Mouse (Mus musculus) limb, embryonic 14.5 days (tissue): Measurements from ENCODE around the gene Magi2. TPM values are rescaled to one million over a fixed set of nuclear protein-coding genes. Genes with fewer than 3 reads are reported as not detected.

Experiments
- ATAC-seq: fragments of 200-750 bp; cut with Nextera tagmentation; 2 replicates; pipeline ENCODE4 v1.8.0; 2017; ENCODE audit warnings: low read depth, moderate number of reproducible peaks, moderate TSS enrichment; ENCODE audit not compliant: low FRiP score
- DNase-seq: peaks from one replicate; pipeline ENCODE4 v3.0.0-alpha.2; 2015; ENCODE audit warnings: low spot score
- H3K27ac ChIP-seq: fragments of 300-500 bp; sonication (generic); replicated peaks from 2 replicates; pipeline ENCODE4 v1.5.1; 2014; ENCODE audit warnings: low read depth, mild to moderate bottlenecking, low read length, moderate library complexity, mixed read lengths
- H3K27me3 ChIP-seq: fragments of 300-500 bp; sonication (generic); 2 replicates; pipeline ENCODE4 v1.6.1; 2014; ENCODE audit warnings: low read length, mixed read lengths; ENCODE audit not compliant: control insufficient read depth, insufficient read depth
- H3K36me3 ChIP-seq: fragments of 300-500 bp; sonication (generic); 2 replicates; pipeline ENCODE4 v1.6.1; 2014; ENCODE audit warnings: mild to moderate bottlenecking, low read length, moderate library complexity, mixed read lengths; ENCODE audit not compliant: control insufficient read depth, insufficient read depth
- H3K4me1 ChIP-seq: fragments of 300-500 bp; sonication (generic); 2 replicates; pipeline ENCODE4 v1.6.1; 2014; ENCODE audit warnings: antibody characterized with exemption, low read length, mixed read lengths; ENCODE audit not compliant: control insufficient read depth, insufficient read depth
- H3K4me2 ChIP-seq: fragments of 300-500 bp; sonication (generic); replicated peaks from 2 replicates; pipeline ENCODE4 v1.6.1; 2014; ENCODE audit warnings: low read depth, mild to moderate bottlenecking, low read length, moderate library complexity; ENCODE audit not compliant: severe bottlenecking
- H3K4me3 ChIP-seq: fragments of 300-500 bp; sonication (generic); replicated peaks from 2 replicates; pipeline ENCODE4 v1.5.1; 2014; ENCODE audit warnings: low read length
- H3K9ac ChIP-seq: fragments of 300-500 bp; sonication (generic); 2 replicates; pipeline ENCODE4 v1.6.1; 2014; ENCODE audit warnings: mild to moderate bottlenecking, low read depth, low read length, moderate library complexity; ENCODE audit not compliant: severe bottlenecking
- H3K9me3 ChIP-seq: fragments of 300-500 bp; sonication (generic); 2 replicates; pipeline ENCODE4 v1.6.1; 2016; ENCODE audit warnings: low read length; ENCODE audit not compliant: control insufficient read depth
- POLR2A ChIP-seq: fragments of 200-500 bp; IDR thresholded peaks from 2 replicates; pipeline ENCODE4 v1.8.0; 2012; ENCODE audit warnings: inconsistent platforms, mild to moderate bottlenecking, moderate library complexity, borderline replicate concordance; ENCODE audit not compliant: insufficient read depth, insufficient read length; ENCODE audit errors: extremely low read depth
- WGBS: fragments of 180-500 bp; shearing (Covaris S2); extraction: QIAGEN DNeasy Blood & Tissue Kit; methylation state at CpG from one replicate; pipeline ENCODE4 v1.1.7; 2014; 5-methylcytosine and 5-hydroxymethylcytosine counted together
- polyA plus RNA-seq, 2 experiments: library from polyadenylated mRNA; depleted of rRNA in 1 of 2; stranded (reverse) in 1 of 2; unstranded in 1 of 2; fragments of >200 nt; fragmentation: Nextera tagmentation in 1 of 2; extraction: Ambion mirVana in 1 of 2; gene quantifications; 2 replicates each; pipeline versions ENCODE4 v1.2.1 to v1.2.3; 2012 to 2014

Magi2 gene
- polyA plus RNA-seq, 2 experiments: 4.0 to 4.5 TPM

DNA sequence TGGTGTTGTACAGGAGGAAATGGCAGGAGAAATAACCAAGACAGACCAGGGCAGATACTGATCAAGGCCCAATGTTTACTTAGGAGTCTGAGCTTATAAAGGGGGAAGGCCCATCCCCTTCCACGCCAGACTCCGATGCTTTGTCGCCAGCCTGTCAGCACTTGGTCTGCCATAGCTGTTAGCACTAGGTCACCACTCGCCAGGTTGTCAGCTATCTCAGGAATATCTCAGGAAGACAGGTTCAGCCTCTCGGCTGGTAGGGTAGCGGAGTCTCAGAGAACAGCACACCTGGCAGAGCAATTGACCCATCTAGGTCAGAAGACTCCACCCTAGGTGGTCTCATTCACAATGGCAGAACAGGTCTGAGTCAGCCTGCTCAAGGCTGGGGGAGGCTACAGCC, 1514.4 kb downstream of the Magi2 start:
- H3K4me2 ChIP-seq: no peak overlapping the region
- no peaks in the 10 kb centered on the region for H3K36me3 ChIP-seq
- H3K9ac ChIP-seq: no peak overlapping the region
- no peaks in the 10 kb centered on the region for H3K27me3 ChIP-seq
- no peak overlapping the region for H3K27ac ChIP-seq
- no peak overlapping the region for H3K4me3 ChIP-seq
- 73% methylated on average over 6 of the region's 6 CpGs for WGBS
- no peak for DNase-seq
- H3K4me1 ChIP-seq: no peaks in the 10 kb centered on the region
- no peak for ATAC-seq
- no peak for TF ChIP-seq POLR2A
- H3K9me3 ChIP-seq: no peaks in the 10 kb centered on the region

- TF ChIP-seq POLR2A: no peak
- H3K27me3 ChIP-seq: no peaks in the 10 kb centered on the region
- no peaks in the 10 kb centered on the region for H3K4me1 ChIP-seq
- no peak overlapping the region for H3K4me3 ChIP-seq
- ATAC-seq (no peak), DNase-seq (no peak)
- H3K27ac ChIP-seq: no peak overlapping the region
- no peak overlapping the region for H3K4me2 ChIP-seq
- WGBS: 79% methylated on average over 8 of the region's 8 CpGs
- no peaks in the 10 kb centered on the region for H3K9me3 ChIP-seq
- no peaks in the 10 kb centered on the region for H3K36me3 ChIP-seq
- no peak overlapping the region for H3K9ac ChIP-seq
Measured at GRCm38 (mm10) chr5:20741936-20742335, 1515.1 kb downstream of the Magi2 start.

GRCm38 (mm10) chr5:20748142-20748541, 1521.3 kb downstream of the Magi2 start:
- DNase-seq (no peak), ATAC-seq (no peak)
- Histone ChIP-seq H3K4me1 (no peaks in the 10 kb centered on the region), H3K9me3 (no peaks in the 10 kb centered on the region), H3K9ac (no peak overlapping the region), H3K27me3 (no peaks in the 10 kb centered on the region), H3K27ac (no peak overlapping the region), H3K4me3 (no peak overlapping the region), H3K36me3 (no peaks in the 10 kb centered on the region), H3K4me2 (no peak overlapping the region)
- 82% methylated on average over 4 of the region's 4 CpGs for WGBS
- TF ChIP-seq POLR2A: no peak

DNA sequence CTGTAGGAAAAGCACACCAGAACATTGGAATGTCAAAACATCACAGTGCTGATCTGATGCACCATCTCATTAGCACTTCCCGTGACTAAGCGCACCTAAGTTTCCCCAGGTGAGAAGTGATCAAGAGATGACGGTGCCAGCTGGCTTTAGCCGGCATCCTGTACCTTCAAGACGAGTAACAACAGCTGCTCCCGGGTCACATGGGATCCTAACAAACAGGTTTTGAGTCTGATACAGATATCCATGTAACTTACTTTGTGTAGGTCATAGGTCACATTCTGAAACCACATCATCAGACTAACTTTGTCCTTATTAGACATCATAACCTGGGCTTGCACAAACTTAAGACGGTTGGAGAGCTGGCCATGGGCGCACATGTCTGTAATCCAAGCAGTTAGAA, 1522.0 kb downstream of the Magi2 start:
- Histone ChIP-seq H3K27ac (no peak overlapping the region), H3K36me3 (no peaks in the 10 kb centered on the region), H3K9me3 (no peaks in the 10 kb centered on the region), H3K4me2 (no peak overlapping the region), H3K27me3 (no peaks in the 10 kb centered on the region), H3K4me1 (no peaks in the 10 kb centered on the region), H3K4me3 (no peak overlapping the region), H3K9ac (no peak overlapping the region)
- 78% methylated on average over 8 of the region's 8 CpGs for WGBS
- no peak for ATAC-seq
- DNase-seq: no peak
- no peak for TF ChIP-seq POLR2A

GRCm38 (mm10) chr5:20749535-20749934, 1522.7 kb downstream of the Magi2 start:
- no peak overlapping the region for H3K9ac ChIP-seq
- no peak for TF ChIP-seq POLR2A
- WGBS: 75% methylated on average over 3 of the region's 3 CpGs
- H3K27me3 ChIP-seq: no peaks in the 10 kb centered on the region
- H3K36me3 ChIP-seq: no peaks in the 10 kb centered on the region
- H3K4me2 ChIP-seq: no peak overlapping the region
- no peak for ATAC-seq
- no peaks in the 10 kb centered on the region for H3K9me3 ChIP-seq
- DNase-seq: no peak
- H3K4me3 ChIP-seq: no peak overlapping the region
- H3K27ac ChIP-seq: no peak overlapping the region
- H3K4me1 ChIP-seq: no peaks in the 10 kb centered on the region

DNA sequence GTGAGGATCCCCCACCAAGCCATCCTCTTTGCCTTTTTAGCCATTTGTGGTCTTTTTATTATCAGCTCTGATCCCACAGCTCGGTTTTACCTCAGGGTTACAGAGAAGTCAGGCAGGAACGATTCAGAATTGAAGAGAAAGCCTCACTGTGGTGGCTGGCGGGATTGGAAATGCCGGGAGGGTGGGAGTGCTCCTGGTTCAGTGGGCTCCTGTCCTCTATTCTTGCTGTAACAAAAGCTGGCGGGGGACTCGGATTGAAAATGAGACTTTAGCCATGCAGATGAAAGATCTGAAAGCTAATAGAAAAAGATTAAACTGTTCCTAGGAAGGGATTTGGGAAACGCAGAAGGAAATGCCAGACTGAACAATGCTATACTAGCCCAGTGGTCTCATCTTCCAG, 1524.2 kb downstream of the Magi2 start:
- Histone ChIP-seq H3K4me1 (no peaks in the 10 kb centered on the region), H3K4me2 (no peak overlapping the region), H3K4me3 (no peak overlapping the region), H3K27me3 (no peaks in the 10 kb centered on the region), H3K27ac (no peak overlapping the region), H3K9me3 (no peaks in the 10 kb centered on the region), H3K36me3 (no peaks in the 10 kb centered on the region), H3K9ac (no peak overlapping the region)
- no peak for ATAC-seq
- DNase-seq: no peak
- TF ChIP-seq POLR2A: no peak
- 77% methylated on average over 7 of the region's 7 CpGs for WGBS
